7 mouse cellular contexts compared by ENCODE assay signal in the genomic region with DNA sequence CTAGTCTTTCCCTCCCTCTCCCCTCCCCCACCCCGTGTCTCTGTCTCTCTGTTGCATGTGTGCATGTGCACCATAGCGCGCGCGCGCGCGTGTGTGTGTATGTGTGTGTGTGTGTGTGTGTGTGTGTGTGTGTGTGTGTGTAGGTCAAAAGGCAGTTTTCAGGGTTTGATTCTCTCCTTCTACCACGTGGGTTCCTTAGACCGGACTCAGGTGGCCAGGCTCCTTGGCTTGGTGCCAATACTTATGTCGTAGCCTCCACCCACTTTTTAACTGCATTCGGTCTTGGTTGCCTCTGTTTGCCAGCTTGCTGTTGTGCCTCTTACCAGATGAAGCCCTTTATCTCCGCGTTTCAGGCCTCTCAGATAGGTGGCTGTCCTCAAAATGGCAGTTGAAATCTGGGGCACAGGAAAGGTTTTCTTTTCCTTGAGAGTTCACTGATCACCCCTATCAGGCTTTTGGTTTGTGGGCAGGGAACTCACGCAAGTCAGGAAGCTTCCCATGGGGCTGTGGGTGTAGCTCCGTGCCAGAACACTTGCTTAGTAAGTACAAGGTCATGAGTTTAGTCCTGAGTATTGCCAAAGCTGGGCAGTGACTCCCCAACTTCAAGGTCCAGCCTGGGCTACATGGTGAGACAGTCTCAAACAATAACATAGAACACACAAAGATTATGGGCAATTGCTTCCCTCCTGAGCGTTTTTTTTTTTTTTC. TPM values are rescaled to one million over a fixed set of nuclear protein-coding genes. Genes with fewer than 3 reads are reported as not detected.
DNase-seq lines count a peak whose midpoint lies in the region; ATAC-seq lines count a peak whose summit lies in the region.

No protein-coding gene starts in this region.

- 40% methylated on average over 17 of the region's 17 CpGs for WGBS in embryonic facial prominence, embryonic 11.5 days
- WGBS in midbrain, embryonic 15.5 days: 31% methylated on average over 17 of the region's 17 CpGs

- no peak overlapping the region for H3K4me2 ChIP-seq in embryonic facial prominence, embryonic 11.5 days (ENCODE audit: low read depth, low read length)
- 0 out of 2 replicates have a peak overlapping the region, but pooled peaks have one; percentile 8 for H3K4me2 ChIP-seq in midbrain, embryonic 15.5 days

- peak; percentile 54 for DNase-seq in thymus, postnatal 0 days (ENCODE audit: low spot score)
- no peak for DNase-seq in thymus, adult 18-20 months
- DNase-seq in embryonic facial prominence, embryonic 11.5 days (ENCODE audit: low spot score): peak; percentile 31
- DNase-seq in kidney, postnatal 10 days: peak; percentile 76
- no peak for DNase-seq in cerebellum, postnatal 4 days (ENCODE audit: low spot score in 2 of 2)
- DNase-seq in cerebellum, adult 9-10 months: no peak

- ATAC-seq in embryonic facial prominence, embryonic 11.5 days (replicated peaks; ENCODE audit: insufficient number of reproducible peaks, low FRiP score, low TSS enrichment, low read depth): no peak
- no peak for ATAC-seq in midbrain, embryonic 15.5 days (replicated peaks)

- H3K9me3 ChIP-seq in embryonic facial prominence, embryonic 11.5 days (replicated peaks; ENCODE audit: control insufficient read depth, low read length): no peaks in the 10 kb centered on the region
- H3K9me3 ChIP-seq in midbrain, embryonic 15.5 days: no peaks in the 10 kb centered on the region

- no peaks in the 10 kb centered on the region for H3K4me1 ChIP-seq in embryonic facial prominence, embryonic 11.5 days (ENCODE audit: control insufficient read depth, insufficient read depth, low read length)
- no peaks in the 10 kb centered on the region; the same call in 1 of the 2 replicates for H3K4me1 ChIP-seq in midbrain, embryonic 15.5 days

- H3K36me3 ChIP-seq in embryonic facial prominence, embryonic 11.5 days (replicated peaks; ENCODE audit: control insufficient read depth, insufficient read depth, low read depth, low read length): no peaks in the 10 kb centered on the region
- no peaks in the 10 kb centered on the region for H3K36me3 ChIP-seq in midbrain, embryonic 15.5 days (replicated peaks)

- no peak overlapping the region for H3K4me3 ChIP-seq in embryonic facial prominence, embryonic 11.5 days (ENCODE audit: low read depth, low read length)
- H3K4me3 ChIP-seq in midbrain, embryonic 15.5 days: no peak overlapping the region

- peaks cover 27% of the 10 kb centered on the region for H3K27me3 ChIP-seq in embryonic facial prominence, embryonic 11.5 days (ENCODE audit: control insufficient read depth, insufficient read depth, low read length)
- H3K27me3 ChIP-seq in midbrain, embryonic 15.5 days (replicated peaks): peaks cover 66% of the 10 kb centered on the region

- no peak overlapping the region for H3K9ac ChIP-seq in embryonic facial prominence, embryonic 11.5 days (replicated peaks; ENCODE audit: low read length)
- no peak overlapping the region for H3K9ac ChIP-seq in midbrain, embryonic 15.5 days

- H3K27ac ChIP-seq in embryonic facial prominence, embryonic 11.5 days (replicated peaks; ENCODE audit: low read depth, low read length): no peak overlapping the region
- no peak overlapping the region for H3K27ac ChIP-seq in midbrain, embryonic 15.5 days

RNA-seq across cellular contexts. Expression of gene Mpzl2, which starts 1.7 kb away (rescaled TPM):
- 5.9 and 7.4 TPM in 2 replicates for polyA plus RNA-seq in thymus, postnatal 0 days (2015; fragmentation: Nextera tagmentation; extraction: Ambion mirVana)
- 8.8 and 9.2 TPM in 2 replicates for polyA plus RNA-seq in embryonic facial prominence, embryonic 11.5 days (2014; fragmentation: Nextera tagmentation; extraction: Ambion mirVana)
- polyA plus RNA-seq in midbrain, embryonic 15.5 days (2015; fragmentation: Nextera tagmentation; extraction: Ambion mirVana): 2.5 and 2.8 TPM in 2 replicates

RNA-seq across cellular contexts. Expression of gene Mpzl3, which starts 13.7 kb away (rescaled TPM):
- 7.7 and 8.9 TPM in 2 replicates for polyA plus RNA-seq in thymus, postnatal 0 days (2015; fragmentation: Nextera tagmentation; extraction: Ambion mirVana)
- polyA plus RNA-seq in embryonic facial prominence, embryonic 11.5 days (2014; fragmentation: Nextera tagmentation; extraction: Ambion mirVana): 2.0 and 2.3 TPM in 2 replicates
- polyA plus RNA-seq in midbrain, embryonic 15.5 days (2015; fragmentation: Nextera tagmentation; extraction: Ambion mirVana): 1.2 TPM in 2 replicates

RNA-seq across cellular contexts. Expression of gene Cd3e, which starts 31.9 kb away (rescaled TPM):
- 511 and 576 TPM in 2 replicates for polyA plus RNA-seq in thymus, postnatal 0 days (2015; fragmentation: Nextera tagmentation; extraction: Ambion mirVana)
- polyA plus RNA-seq in embryonic facial prominence, embryonic 11.5 days (2014; fragmentation: Nextera tagmentation; extraction: Ambion mirVana): not detected in 2 replicates
- 0.09 TPM in 1 of 2 replicates, not detected in the other for polyA plus RNA-seq in midbrain, embryonic 15.5 days (2015; fragmentation: Nextera tagmentation; extraction: Ambion mirVana)

RNA-seq across cellular contexts. Expression of gene Jaml, which starts 37.7 kb away (rescaled TPM):
- polyA plus RNA-seq in thymus, postnatal 0 days (2015; fragmentation: Nextera tagmentation; extraction: Ambion mirVana): 7.2 and 8.1 TPM in 2 replicates
- 0.49 and 0.50 TPM in 2 replicates for polyA plus RNA-seq in embryonic facial prominence, embryonic 11.5 days (2014; fragmentation: Nextera tagmentation; extraction: Ambion mirVana)
- 0.24 and 0.26 TPM in 2 replicates for polyA plus RNA-seq in midbrain, embryonic 15.5 days (2015; fragmentation: Nextera tagmentation; extraction: Ambion mirVana)

RNA-seq across cellular contexts. Expression of gene Cd3d, which starts 59.7 kb away (rescaled TPM):
- polyA plus RNA-seq in thymus, postnatal 0 days (2015; fragmentation: Nextera tagmentation; extraction: Ambion mirVana): 485 and 511 TPM in 2 replicates
- not detected in 2 replicates for polyA plus RNA-seq in embryonic facial prominence, embryonic 11.5 days (2014; fragmentation: Nextera tagmentation; extraction: Ambion mirVana)
- polyA plus RNA-seq in midbrain, embryonic 15.5 days (2015; fragmentation: Nextera tagmentation; extraction: Ambion mirVana): not detected in 2 replicates

Comparison
In these comparisons a context has a peak if more than half of its experiments do, and no peak if none do; other contexts are left out.
1. DNase-seq: peak in thymus, postnatal 0 days (single experiment), embryonic facial prominence, embryonic 11.5 days (single experiment) and kidney, postnatal 10 days (single experiment); none in thymus, adult 18-20 months (0 of 2), cerebellum, postnatal 4 days (0 of 2) and cerebellum, adult 9-10 months (single experiment).
2. RNA of gene Cd3e, which starts 31.9 kb away (polyA plus RNA-seq): 511 to 576 TPM in thymus, postnatal 0 days; 0.09 TPM in midbrain, embryonic 15.5 days and not detected in embryonic facial prominence, embryonic 11.5 days; every median in the first group is over 100 times any median in the second.